Mouse (Mus musculus): ENCODE results near the gene Mrpl21.

Gene Mrpl21

DNA sequence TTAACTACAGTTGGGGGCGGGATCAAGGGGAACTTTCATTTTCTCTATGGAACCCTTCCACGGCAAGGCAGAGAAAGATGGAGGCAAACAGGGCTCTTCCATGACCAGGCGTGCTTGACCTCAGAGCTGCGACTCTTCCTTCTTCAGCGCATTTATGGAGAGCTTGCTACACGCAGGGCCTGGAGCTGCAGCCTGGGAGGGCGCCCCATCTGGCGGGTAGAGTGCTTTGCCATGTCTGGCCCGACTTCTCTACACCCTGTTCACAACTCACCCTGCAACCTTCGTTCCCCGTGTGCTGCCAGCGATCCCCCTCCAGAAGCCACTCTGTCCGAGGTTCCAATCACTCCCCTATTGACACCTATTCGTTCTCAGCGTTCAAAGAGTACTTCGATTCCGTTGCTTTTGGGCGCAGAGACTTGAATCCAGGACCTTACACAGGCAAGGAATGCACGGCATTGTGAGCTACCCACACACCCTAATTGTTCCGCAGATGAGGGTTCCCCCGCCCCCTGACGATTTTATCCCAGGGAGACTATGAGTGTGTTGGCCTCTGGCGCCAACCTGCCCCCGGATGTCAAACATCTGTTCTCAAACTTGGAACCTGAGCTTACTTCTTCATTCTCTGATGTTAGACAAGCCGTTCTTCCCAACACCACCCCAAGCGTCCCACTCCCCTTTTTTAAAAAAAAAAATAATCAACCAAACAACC lies 39.7 kb downstream of the Mrpl21 start, which contains the start of gene Cpt1a:
TSS of gene Cpt1a (plus strand) at position 74 of the 709 bp plus-strand sequence.
- H3K27me3 ChIP-seq (ENCODE audit: control insufficient read depth, insufficient read depth, low read length, poor library complexity, severe bottlenecking), result no peaks in the 10 kb centered on the region
- H3K36me3 ChIP-seq (ENCODE audit: control insufficient read depth, insufficient read depth, low read length, poor library complexity, severe bottlenecking), result no peaks in the 10 kb centered on the region
- DNase-seq (ENCODE audit: low read depth, low spot score), result peak; percentile 74

DNA sequence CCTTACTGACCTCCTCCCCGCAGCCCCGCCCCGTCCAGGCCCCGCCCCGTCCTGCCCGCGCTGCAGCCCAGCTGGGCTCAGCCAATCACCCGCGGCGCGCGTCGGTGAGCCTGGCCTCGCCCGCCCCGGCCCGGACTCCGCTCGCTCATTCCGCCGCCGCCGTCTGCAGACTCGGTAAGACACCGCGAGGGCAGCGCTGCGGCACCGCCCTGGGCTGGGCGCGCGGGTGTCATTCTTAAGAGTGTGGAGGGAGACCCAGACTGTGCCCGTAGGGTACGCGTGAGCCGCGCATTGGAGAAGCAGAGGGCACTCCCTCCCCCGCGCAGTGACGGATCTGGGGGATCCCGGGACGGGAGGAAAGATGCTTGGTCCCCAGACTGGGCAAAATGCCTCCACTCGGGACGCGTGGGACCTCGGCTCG lies 40.5 kb downstream of the Mrpl21 start:
- Histone ChIP-seq H3K27me3 (ENCODE audit: control insufficient read depth, insufficient read depth, low read length, poor library complexity, severe bottlenecking) (no peaks in the 10 kb centered on the region), H3K36me3 (ENCODE audit: control insufficient read depth, insufficient read depth, low read length, poor library complexity, severe bottlenecking) (no peaks in the 10 kb centered on the region)
- peak; percentile 81 for DNase-seq (ENCODE audit: low read depth, low spot score)

DNA sequence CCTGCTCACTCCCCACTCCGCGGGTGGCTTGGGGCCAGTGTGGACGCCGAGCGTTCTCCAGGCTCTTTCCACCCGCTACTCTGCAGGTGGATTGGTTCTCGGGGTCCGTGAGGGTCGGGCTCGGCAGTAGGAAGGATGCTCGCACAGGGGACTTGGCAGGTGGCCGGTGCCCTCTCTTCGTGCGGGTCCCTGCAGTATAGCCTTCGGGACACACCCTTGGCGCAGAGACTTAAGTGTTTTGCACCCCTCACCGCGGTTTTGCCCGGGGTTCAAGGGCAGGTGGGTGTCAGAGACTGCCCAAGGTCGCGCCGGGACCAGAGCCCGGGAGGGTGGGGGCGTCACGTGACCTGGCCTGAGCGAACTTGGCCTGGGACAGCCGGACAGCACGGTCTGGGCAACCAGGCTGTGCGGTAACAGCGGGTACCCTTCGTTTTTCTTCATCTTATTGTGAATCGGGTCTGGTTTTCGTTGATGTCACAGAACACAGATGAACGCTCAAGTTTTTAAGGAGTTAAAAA lies 41.1 kb downstream of the Mrpl21 start:
- Histone ChIP-seq H3K36me3 (ENCODE audit: control insufficient read depth, insufficient read depth, low read length, poor library complexity, severe bottlenecking) (no peaks in the 10 kb centered on the region), H3K27me3 (ENCODE audit: control insufficient read depth, insufficient read depth, low read length, poor library complexity, severe bottlenecking) (no peaks in the 10 kb centered on the region)
- peak; percentile 28 for DNase-seq (ENCODE audit: low read depth, low spot score)

DNA sequence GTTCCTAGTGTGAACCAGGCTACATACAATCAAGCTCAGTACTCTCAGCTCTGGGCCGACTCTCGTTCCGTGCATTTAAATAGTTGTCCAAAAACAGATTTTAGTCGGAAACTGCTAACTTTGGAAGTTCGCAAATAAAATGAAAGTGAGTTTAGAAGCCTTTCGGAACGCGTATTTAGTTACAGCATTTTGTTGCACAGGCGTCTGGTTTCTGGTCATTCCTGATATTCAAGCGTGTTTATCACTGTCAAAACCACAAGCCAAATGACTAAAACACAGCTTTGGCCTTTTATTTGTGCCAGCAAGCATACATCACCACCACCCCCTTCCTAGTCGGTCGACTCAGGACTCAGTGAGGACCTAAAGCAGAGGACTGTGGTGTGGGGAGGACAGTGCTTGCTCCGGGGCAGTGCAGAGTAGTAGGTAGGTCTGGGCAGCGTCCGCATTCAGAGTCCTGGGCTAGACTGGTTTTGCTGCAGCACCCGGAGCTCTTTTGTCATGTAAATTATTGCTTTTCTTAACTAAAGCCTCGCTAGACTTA lies 41.6 kb downstream of the Mrpl21 start:
- peak; percentile 26 for DNase-seq (ENCODE audit: low read depth, low spot score)
- Histone ChIP-seq H3K27me3 (ENCODE audit: control insufficient read depth, insufficient read depth, low read length, poor library complexity, severe bottlenecking) (no peaks in the 10 kb centered on the region), H3K36me3 (ENCODE audit: control insufficient read depth, insufficient read depth, low read length, poor library complexity, severe bottlenecking) (no peaks in the 10 kb centered on the region)

DNA sequence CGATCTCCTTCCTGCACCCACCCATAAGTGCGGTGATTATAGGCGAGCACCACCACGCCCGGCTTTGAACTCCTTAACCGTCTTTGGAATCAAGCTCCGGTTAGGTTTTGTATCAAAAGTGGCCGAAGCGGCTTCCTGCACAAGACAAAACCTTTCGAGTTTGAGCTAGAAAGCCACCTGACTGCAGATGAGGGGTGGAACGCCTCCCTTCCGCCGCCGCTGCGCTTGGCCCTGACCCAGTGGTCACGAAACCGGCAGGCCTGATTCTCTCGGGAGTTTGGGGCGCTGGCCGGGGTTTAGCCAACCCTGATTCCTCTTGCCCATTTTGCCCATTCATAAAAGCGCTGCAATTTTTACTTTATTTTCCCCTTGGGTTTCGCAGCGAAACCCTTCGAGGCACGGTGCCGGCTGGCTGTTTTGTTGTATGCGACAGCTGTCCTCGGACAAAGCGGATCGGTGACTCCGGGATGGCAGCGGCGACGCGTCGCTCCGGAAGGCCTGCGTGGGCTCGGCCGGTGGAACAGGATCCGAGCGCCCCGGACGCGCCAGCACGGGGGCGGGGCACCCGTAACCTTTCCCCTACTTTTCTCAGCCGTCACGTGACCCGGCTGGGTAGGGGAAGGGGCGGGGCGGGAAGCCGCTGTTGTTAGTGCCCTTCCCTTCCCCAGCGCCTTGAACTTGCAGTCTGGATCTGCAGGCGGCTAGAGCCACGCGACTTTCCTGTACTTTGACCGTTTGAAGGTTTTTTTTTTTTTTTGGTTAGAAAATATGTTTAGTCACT lies 42.4 kb downstream of the Mrpl21 start:
- Histone ChIP-seq H3K36me3 (ENCODE audit: control insufficient read depth, insufficient read depth, low read length, poor library complexity, severe bottlenecking) (no peaks in the 10 kb centered on the region; the same call in 1 of the 2 replicates), H3K27me3 (ENCODE audit: control insufficient read depth, insufficient read depth, low read length, poor library complexity, severe bottlenecking) (no peaks in the 10 kb centered on the region)
- DNase-seq (ENCODE audit: low read depth, low spot score), result peak; percentile 93

GRCm38 (mm10) chr19:3325771-3326478 lies 43.2 kb downstream of the Mrpl21 start:
- no peaks in the 10 kb centered on the region; the same call in 1 of the 2 replicates for H3K36me3 ChIP-seq (ENCODE audit: control insufficient read depth, insufficient read depth, low read length, poor library complexity, severe bottlenecking)
- DNase-seq (ENCODE audit: low read depth, low spot score), result no peak
- H3K27me3 ChIP-seq (ENCODE audit: control insufficient read depth, insufficient read depth, low read length, poor library complexity, severe bottlenecking), result no peaks in the 10 kb centered on the region

- Histone ChIP-seq H3K27me3 (ENCODE audit: control insufficient read depth, insufficient read depth, low read length, poor library complexity, severe bottlenecking) (no peaks in the 10 kb centered on the region), H3K36me3 (ENCODE audit: control insufficient read depth, insufficient read depth, low read length, poor library complexity, severe bottlenecking) (no peaks in the 10 kb centered on the region; the same call in 1 of the 2 replicates)
- DNase-seq (ENCODE audit: low read depth, low spot score), result no peak
Observed at GRCm38 (mm10) chr19:3326479-3327047, 43.9 kb downstream of the Mrpl21 start.

GRCm38 (mm10) chr19:3333247-3333646 lies 50.5 kb downstream of the Mrpl21 start:
- H3K36me3 ChIP-seq (ENCODE audit: control insufficient read depth, insufficient read depth, low read length, poor library complexity, severe bottlenecking), result no peaks in the 10 kb centered on the region; the same call in 1 of the 2 replicates
- no peak for DNase-seq (ENCODE audit: low read depth, low spot score)
- no peaks in the 10 kb centered on the region for H3K27me3 ChIP-seq (ENCODE audit: control insufficient read depth, insufficient read depth, low read length, poor library complexity, severe bottlenecking)

- H3K27me3 ChIP-seq (ENCODE audit: control insufficient read depth, insufficient read depth, low read length, poor library complexity, severe bottlenecking), result no peaks in the 10 kb centered on the region
- DNase-seq (ENCODE audit: low read depth, low spot score), result peak; percentile 72
- H3K36me3 ChIP-seq (ENCODE audit: control insufficient read depth, insufficient read depth, low read length, poor library complexity, severe bottlenecking), result no peaks in the 10 kb centered on the region; the same call in 1 of the 2 replicates
Observed at GRCm38 (mm10) chr19:3333694-3334515, 51.2 kb downstream of the Mrpl21 start.

GRCm38 (mm10) chr19:3334550-3334949 lies 51.8 kb downstream of the Mrpl21 start:
- H3K27me3 ChIP-seq (ENCODE audit: control insufficient read depth, insufficient read depth, low read length, poor library complexity, severe bottlenecking), result no peaks in the 10 kb centered on the region
- no peak for DNase-seq (ENCODE audit: low read depth, low spot score)
- no peaks in the 10 kb centered on the region; the same call in 1 of the 2 replicates for H3K36me3 ChIP-seq (ENCODE audit: control insufficient read depth, insufficient read depth, low read length, poor library complexity, severe bottlenecking)

DNA sequence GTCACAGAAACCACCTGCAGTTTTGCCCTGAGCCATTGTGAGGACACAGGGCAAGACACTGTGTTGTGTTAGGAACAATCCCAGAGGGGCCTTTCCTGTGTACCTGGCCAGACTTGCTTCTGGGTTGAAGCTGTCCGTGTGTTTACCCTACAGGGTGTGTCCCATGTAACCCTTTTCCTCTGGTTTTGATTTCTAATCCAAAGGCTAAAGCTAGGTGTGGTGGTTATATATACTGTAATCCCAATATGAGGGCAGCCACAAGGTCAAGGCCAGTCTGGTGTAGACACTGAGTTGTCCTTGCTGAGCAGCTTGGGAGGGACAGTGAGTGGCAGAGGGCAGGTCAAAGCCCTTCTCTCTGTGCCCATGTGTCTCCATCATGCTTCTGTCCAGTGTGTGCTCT lies 53.2 kb downstream of the Mrpl21 start:
- Histone ChIP-seq H3K36me3 (ENCODE audit: control insufficient read depth, insufficient read depth, low read length, poor library complexity, severe bottlenecking) (no peaks in the 10 kb centered on the region), H3K27me3 (ENCODE audit: control insufficient read depth, insufficient read depth, low read length, poor library complexity, severe bottlenecking) (no peaks in the 10 kb centered on the region)
- no peak for DNase-seq (ENCODE audit: low read depth, low spot score)

- H3K27me3 ChIP-seq (ENCODE audit: control insufficient read depth, insufficient read depth, low read length, poor library complexity, severe bottlenecking), result no peaks in the 10 kb centered on the region
- no peaks in the 10 kb centered on the region for H3K36me3 ChIP-seq (ENCODE audit: control insufficient read depth, insufficient read depth, low read length, poor library complexity, severe bottlenecking)
- no peak for DNase-seq (ENCODE audit: low read depth, low spot score)
Observed at GRCm38 (mm10) chr19:3336485-3337255, 54.0 kb downstream of the Mrpl21 start.

DNA sequence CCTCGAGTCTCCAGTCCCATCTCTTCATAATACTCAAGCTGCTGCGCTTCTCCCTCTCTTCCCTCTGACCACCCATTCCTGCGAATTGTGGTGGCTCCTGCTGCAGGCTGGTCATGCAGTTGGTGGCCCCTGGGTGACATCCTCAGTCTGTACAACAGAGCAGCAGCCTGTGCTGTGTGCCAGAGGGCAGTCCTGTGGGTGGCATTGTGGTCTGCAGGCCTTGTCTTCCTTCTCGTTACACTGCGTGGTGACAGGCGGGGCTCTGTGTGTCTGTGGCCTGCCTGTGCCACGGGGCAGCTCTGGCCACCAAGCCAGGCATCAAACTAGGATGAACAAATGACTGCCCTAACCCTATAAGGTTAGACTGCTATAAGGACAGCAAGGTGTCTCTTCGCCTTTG lies 56.5 kb downstream of the Mrpl21 start:
- DNase-seq (ENCODE audit: low read depth, low spot score), result no peak
- Histone ChIP-seq H3K27me3 (ENCODE audit: control insufficient read depth, insufficient read depth, low read length, poor library complexity, severe bottlenecking) (no peaks in the 10 kb centered on the region), H3K36me3 (ENCODE audit: control insufficient read depth, insufficient read depth, low read length, poor library complexity, severe bottlenecking) (no peaks in the 10 kb centered on the region)
